8 mouse cellular contexts compared by ENCODE assay signal in the genomic region with DNA sequence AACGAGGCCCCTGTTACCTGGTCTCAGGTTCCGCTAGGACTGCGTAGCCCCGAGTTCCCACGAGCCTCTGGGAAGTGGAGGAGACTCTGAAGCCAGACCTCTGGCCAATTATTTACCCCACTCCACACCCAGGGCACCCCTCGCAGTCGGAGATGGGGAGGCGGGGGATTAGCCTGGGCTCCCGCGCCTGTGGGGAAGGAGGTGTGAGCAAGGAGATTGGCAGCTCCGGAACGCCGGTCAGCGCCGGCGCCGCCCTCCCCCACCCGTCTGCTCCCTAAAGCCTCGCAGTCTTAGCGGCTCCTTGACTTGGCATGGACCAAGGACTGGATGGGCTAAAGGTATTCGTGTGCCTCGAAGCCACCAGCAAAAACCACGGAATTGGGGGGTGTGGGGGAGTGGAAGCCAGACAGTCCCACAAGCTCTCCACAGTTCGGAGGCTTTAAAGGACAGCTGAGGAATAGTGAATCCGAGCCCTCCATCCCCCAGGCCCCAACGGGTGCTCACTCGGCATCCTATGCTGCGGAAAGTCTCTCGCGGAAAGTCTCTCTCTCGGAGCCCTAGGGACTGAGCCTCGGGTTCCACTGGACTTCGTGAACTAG. TPM values are rescaled to one million over a fixed set of nuclear protein-coding genes. Genes with fewer than 3 reads are reported as not detected.
DNase-seq lines count a peak whose midpoint lies in the region; ATAC-seq lines count a peak whose summit lies in the region.

Gene Lhx9 (minus strand): TSS at position 67 of the 599 bp plus-strand sequence.

- peaks cover 48% of the 10 kb centered on the region for H3K27me3 ChIP-seq in heart, embryonic 16.5 days (ENCODE audit: control insufficient read depth, insufficient read depth, low read length)
- H3K27me3 ChIP-seq in limb, embryonic 12.5 days, result peaks cover 70% of the 10 kb centered on the region
- peaks cover 83% of the 10 kb centered on the region for H3K27me3 ChIP-seq in neural tube, embryonic 13.5 days

- H3K4me3 ChIP-seq in brown adipose tissue, adult 24 weeks (ENCODE audit: insufficient read depth, low read depth, low read length), result peak within 1 kb of the TSS; percentile 22; the same call in 1 of the 2 replicates
- peak within 1 kb of the TSS; percentile 53 for H3K4me3 ChIP-seq in heart, embryonic 16.5 days (ENCODE audit: low read length)
- peak within 1 kb of the TSS; percentile 45 for H3K4me3 ChIP-seq in limb, embryonic 12.5 days (replicated peaks)
- peak within 1 kb of the TSS; percentile 27 for H3K4me3 ChIP-seq in neural tube, embryonic 13.5 days

- H3K36me3 ChIP-seq in heart, embryonic 16.5 days (ENCODE audit: control insufficient read depth, insufficient read depth), result no peaks in the 10 kb centered on the region
- H3K36me3 ChIP-seq in limb, embryonic 12.5 days, result peaks cover 10% of the 10 kb centered on the region; the same call in 1 of the 2 replicates
- peaks cover 8% of the 10 kb centered on the region for H3K36me3 ChIP-seq in neural tube, embryonic 13.5 days

- ATAC-seq in heart, embryonic 16.5 days (replicated peaks; ENCODE audit: extremely low read depth, insufficient read depth, low FRiP score), result peak; percentile 53
- ATAC-seq in limb, embryonic 12.5 days (ENCODE audit: insufficient number of reproducible peaks, insufficient read depth, low FRiP score, low TSS enrichment, low read depth), result peak; percentile 69
- ATAC-seq in neural tube, embryonic 13.5 days (ENCODE audit: low read depth), result peak; percentile 36; the same call in 1 of the 2 replicates

- H3K4me2 ChIP-seq in heart, embryonic 16.5 days (ENCODE audit: low read depth, low read length), result peak within 1 kb of the TSS; percentile 74
- H3K4me2 ChIP-seq in limb, embryonic 12.5 days, result peak within 1 kb of the TSS; percentile 71
- H3K4me2 ChIP-seq in neural tube, embryonic 13.5 days, result peak within 1 kb of the TSS; percentile 53

- H3K9ac ChIP-seq in heart, embryonic 16.5 days (ENCODE audit: low read length), result no peak within 1 kb of the TSS
- H3K9ac ChIP-seq in limb, embryonic 12.5 days (replicated peaks), result peak within 1 kb of the TSS; percentile 63
- no peak within 1 kb of the TSS for H3K9ac ChIP-seq in neural tube, embryonic 13.5 days

- DNase-seq in layer of hippocampus, adult 18-20 months (ENCODE audit: low spot score in 2 of 2), result peak in 1 of 2 experiments; percentile 30
- no peak for DNase-seq in layer of hippocampus, adult 9-11 months
- DNase-seq in gastrocnemius, adult 18-20 months (ENCODE audit: low spot score), result no peak
- no peak for DNase-seq in ovary, postnatal 14 days (ENCODE audit: low spot score)

- WGBS in heart, embryonic 16.5 days, result under 1% methylated on average over 33 of the region's 33 CpGs
- under 1% methylated on average over 33 of the region's 33 CpGs for WGBS in limb, embryonic 12.5 days
- 1% methylated on average over 33 of the region's 33 CpGs for WGBS in neural tube, embryonic 13.5 days

- no peak within 1 kb of the TSS for H3K27ac ChIP-seq in brown adipose tissue, adult 24 weeks (replicated peaks; ENCODE audit: low read depth, low read length)
- H3K27ac ChIP-seq in heart, embryonic 16.5 days (ENCODE audit: low read length), result no peak within 1 kb of the TSS
- peak within 1 kb of the TSS; percentile 84 for H3K27ac ChIP-seq in limb, embryonic 12.5 days
- H3K27ac ChIP-seq in neural tube, embryonic 13.5 days (replicated peaks), result no peak within 1 kb of the TSS

- H3K4me1 ChIP-seq in brown adipose tissue, adult 24 weeks (ENCODE audit: control insufficient read depth, insufficient read depth, insufficient read length, low read length), result 0 out of 2 replicates have a peak, but pooled peaks cover 6% of the 10 kb centered on the region
- H3K4me1 ChIP-seq in heart, embryonic 16.5 days (ENCODE audit: control insufficient read depth, insufficient read depth, low read length), result peaks cover 18% of the 10 kb centered on the region
- peaks cover 49% of the 10 kb centered on the region for H3K4me1 ChIP-seq in limb, embryonic 12.5 days (replicated peaks)
- H3K4me1 ChIP-seq in neural tube, embryonic 13.5 days (replicated peaks), result peaks cover 23% of the 10 kb centered on the region

- H3K9me3 ChIP-seq in heart, embryonic 16.5 days (replicated peaks; ENCODE audit: control insufficient read depth, low read length), result no peaks in the 10 kb centered on the region
- H3K9me3 ChIP-seq in limb, embryonic 12.5 days, result no peaks in the 10 kb centered on the region
- H3K9me3 ChIP-seq in neural tube, embryonic 13.5 days, result no peaks in the 10 kb centered on the region

RNA-seq across cellular contexts. Expression of gene Lhx9, which starts in this region (rescaled TPM):
- total RNA-seq in layer of hippocampus, adult 18-20 months (2021), result 10 to 100 TPM; 15.0 to 15.5 TPM
- polyA plus RNA-seq in brown adipose tissue, adult 24 weeks (2012; ENCODE audit: insufficient read depth, insufficient read length, missing spikeins), result not detected in 2 replicates
- 0.14 and 0.25 TPM in 2 replicates for polyA plus RNA-seq in heart, embryonic 16.5 days (2015; fragmentation: Nextera tagmentation; extraction: Ambion mirVana)
- polyA plus RNA-seq in limb, embryonic 12.5 days (2016; fragmentation: Nextera tagmentation; extraction: Ambion mirVana), result 103 and 104 TPM in 2 replicates
- polyA plus RNA-seq in neural tube, embryonic 13.5 days (2015; fragmentation: Nextera tagmentation; extraction: Ambion mirVana), result 4.1 and 4.6 TPM in 2 replicates
- not detected for total RNA-seq in gastrocnemius, adult 18-20 months (2021)

Comparison
In these comparisons a context has a peak if more than half of its experiments do, and no peak if none do; other contexts are left out.
1. RNA of gene Lhx9 (total RNA-seq): 15.0 to 15.5 TPM in layer of hippocampus, adult 18-20 months; not detected in gastrocnemius, adult 18-20 months; every median in the first group is over 10 times any median in the second.
2. RNA of gene Lhx9 (polyA plus RNA-seq): 103 to 104 TPM in limb, embryonic 12.5 days; 4.1 to 4.6 TPM in neural tube, embryonic 13.5 days, 0.14 to 0.25 TPM in heart, embryonic 16.5 days and not detected in brown adipose tissue, adult 24 weeks; every median in the first group is over 10 times any median in the second.
3. Peak in ATAC-seq, H3K4me3 ChIP-seq and H3K4me2 ChIP-seq in heart, embryonic 16.5 days; RNA of the gene not detected or under 1 TPM.
4. Peak in every context shown above with its lines, with median percentiles within 50 percentile points of each other: H3K4me3 ChIP-seq, ATAC-seq and H3K4me2 ChIP-seq.